Mouse (Mus musculus) lung, postnatal 36 days (tissue): ENCODE results near the gene Baz2a.
"Not testable (repeated sequence)": the region's sequence is repeated elsewhere in the genome, so short reads cannot be mapped to it uniquely, and the experiment has no call there.

Experiments
- DNase-seq: peaks from one replicate; pipeline ENCODE4 v3.0.0; 2022; ENCODE audit warnings: mixed read lengths

The Baz2a gene

DNA sequence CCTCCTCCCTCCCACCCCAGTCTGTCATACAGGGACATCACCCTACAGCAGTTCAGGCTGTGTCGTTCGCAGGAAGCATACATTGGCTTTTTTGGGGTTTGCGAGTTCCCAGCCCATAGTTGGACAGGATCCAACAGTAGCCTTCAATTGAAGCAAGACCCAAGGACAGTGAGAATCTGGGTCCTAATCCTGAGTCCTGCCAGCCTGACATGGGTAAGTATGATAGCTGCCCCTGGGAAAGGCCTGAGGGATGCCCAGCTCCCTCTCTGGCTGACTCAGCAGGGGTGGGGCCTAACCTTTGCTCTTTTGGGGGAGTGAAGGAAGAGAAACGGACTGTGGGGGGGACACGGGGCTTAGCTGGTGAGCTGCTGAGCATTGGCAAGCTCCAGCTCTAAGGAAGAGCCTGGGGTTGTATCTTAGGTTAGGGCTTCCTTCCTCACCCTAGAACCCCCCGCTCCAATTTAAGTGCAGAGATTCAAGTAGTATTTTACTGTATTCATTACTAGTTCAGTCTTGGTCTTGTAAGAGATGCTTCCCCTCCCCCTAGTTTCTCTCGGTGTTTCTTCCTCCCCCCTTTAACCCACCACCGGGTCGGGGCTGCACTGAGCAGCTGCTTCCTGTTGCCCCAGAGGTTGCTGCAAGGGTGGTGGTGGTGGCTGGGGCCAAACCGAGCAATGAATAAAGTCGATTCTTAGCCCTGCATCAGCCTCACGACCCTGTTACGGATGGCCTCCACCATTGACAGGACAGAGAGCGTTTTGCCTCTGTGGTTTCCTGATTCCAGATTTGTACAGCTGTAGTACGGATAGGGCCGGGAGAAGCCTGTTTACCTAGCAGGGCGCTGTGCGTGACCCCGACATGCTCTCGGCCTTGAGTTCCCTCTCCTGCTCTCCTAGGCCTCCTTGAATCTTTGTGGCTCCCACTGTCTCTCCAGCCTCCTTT, at the start of gene Baz2a:
Gene Baz2a (plus strand): TSS at position 14 of the 942 bp plus-strand sequence.
- DNase-seq, result peak; percentile 67

- DNase-seq, result no peak
Observed at GRCm38 (mm10) chr10:128041636-128042035, 49.7 kb upstream of the Baz2a start.

DNA sequence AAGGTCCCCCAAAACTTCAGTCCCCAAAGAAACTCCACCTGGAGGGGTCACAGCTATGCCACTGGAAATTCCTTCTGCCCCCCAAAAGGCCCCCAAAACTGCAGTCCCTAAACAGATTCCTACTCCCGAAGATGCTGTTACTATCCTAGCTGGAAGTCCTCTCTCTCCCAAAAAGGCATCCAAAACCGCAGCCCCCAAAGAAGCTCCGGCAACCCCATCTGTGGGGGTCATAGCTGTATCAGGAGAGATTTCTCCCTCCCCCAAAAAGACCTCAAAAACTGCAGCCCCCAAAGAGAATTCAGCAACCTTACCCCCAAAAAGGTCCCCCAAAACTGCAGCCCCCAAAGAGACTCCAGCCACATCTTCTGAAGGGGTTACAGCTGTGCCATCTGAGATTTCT, 48.9 kb upstream of the Baz2a start:
- DNase-seq, result no peak

GRCm38 (mm10) chr10:128043041-128043835, 48.1 kb upstream of the Baz2a start:
- no peak for DNase-seq

DNA sequence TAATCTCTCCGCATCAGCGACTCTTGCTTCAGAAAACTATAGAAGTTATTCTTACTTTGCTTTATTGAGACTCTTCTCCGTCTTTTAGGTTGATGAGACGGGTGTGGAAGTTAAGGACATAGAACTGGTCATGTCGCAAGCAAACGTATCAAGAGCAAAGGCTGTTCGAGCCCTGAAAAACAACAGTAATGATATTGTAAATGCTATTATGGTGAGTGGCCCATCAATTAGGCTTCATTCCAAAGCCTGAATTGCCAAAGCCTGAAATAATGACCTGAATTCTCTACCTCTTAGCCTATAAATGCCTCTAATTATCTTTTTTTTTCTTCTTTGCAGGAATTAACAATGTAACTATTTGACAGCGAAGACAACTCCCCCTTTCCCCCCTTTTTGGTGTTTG, 43.2 kb upstream of the Baz2a start:
- no peak for DNase-seq

GRCm38 (mm10) chr10:128049741-128050140, 41.6 kb upstream of the Baz2a start:
- no peak for DNase-seq

DNA sequence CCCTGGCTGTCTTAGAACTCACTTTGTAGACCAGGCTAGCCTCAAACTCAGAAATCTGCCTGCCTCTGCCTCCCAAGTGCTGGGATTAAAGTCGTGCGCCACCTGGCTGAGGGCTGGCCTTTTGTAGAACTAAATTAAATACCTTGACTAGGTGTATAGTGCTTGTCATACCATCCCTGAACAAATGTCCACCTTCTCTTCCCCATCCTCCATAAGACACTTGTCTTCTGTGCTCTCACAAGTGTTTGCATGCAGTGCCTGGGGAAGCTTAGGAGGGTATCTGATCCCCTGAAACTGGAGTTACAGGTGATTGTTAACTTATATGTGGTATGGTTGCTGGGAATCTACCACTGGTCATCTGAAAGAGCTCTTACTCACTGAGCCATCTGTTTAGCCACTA, 41.0 kb upstream of the Baz2a start:
- DNase-seq, result no peak

- DNase-seq, result no peak
Observed at GRCm38 (mm10) chr10:128051589-128051988, 39.8 kb upstream of the Baz2a start.

DNA sequence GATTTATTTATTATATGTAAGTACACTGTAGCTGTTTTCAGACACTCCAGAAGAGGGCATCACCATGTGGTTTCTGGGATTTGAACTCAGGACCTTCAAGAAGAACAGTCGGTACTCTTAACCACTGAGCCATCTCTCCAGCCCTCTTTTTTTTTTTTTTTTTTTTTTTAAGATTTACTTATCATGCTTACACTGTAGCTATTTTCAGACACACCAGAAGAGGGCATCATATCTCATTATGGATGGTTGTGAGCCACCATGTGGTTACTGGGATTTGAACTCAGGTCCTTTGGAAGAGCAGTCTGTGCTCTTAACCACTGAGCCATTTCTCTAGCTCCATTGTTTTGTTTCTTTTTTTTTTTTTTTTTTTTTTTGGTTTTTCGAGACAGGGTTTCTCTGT, 39.2 kb upstream of the Baz2a start:
- DNase-seq, result not testable (repeated sequence)

DNA sequence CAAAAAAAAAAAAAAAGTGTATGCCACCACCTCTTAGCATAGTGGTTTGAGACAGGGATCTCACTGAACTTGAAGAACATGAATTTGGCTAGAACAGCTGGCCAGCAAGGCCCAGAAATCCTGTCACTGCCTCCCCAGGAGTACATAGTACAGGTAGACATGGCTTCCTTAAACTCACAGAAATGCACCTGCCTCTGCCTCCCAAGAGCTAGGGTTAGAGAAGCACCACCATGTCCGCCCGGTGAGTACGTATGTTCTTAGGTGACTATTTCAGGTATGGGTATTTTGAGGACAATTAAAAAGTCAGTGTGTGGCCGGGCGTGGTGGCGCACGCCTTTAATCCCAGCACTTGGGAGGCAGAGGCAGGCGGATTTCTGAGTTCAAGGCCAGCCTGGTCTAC, 38.4 kb upstream of the Baz2a start:
- no peak for DNase-seq

GRCm38 (mm10) chr10:128058184-128058583, 33.2 kb upstream of the Baz2a start:
- no peak for DNase-seq

- peak; percentile 97 for DNase-seq
Observed at GRCm38 (mm10) chr10:128058601-128059151, 32.7 kb upstream of the Baz2a start, which contains the start of gene Ptges3. TSS of gene Ptges3 (plus strand) at chr10:128058954.

- peak; percentile 74 for DNase-seq
Observed at GRCm38 (mm10) chr10:128059207-128059981, 32.0 kb upstream of the Baz2a start.

GRCm38 (mm10) chr10:128061109-128061508, 30.3 kb upstream of the Baz2a start:
- DNase-seq, result no peak

DNA sequence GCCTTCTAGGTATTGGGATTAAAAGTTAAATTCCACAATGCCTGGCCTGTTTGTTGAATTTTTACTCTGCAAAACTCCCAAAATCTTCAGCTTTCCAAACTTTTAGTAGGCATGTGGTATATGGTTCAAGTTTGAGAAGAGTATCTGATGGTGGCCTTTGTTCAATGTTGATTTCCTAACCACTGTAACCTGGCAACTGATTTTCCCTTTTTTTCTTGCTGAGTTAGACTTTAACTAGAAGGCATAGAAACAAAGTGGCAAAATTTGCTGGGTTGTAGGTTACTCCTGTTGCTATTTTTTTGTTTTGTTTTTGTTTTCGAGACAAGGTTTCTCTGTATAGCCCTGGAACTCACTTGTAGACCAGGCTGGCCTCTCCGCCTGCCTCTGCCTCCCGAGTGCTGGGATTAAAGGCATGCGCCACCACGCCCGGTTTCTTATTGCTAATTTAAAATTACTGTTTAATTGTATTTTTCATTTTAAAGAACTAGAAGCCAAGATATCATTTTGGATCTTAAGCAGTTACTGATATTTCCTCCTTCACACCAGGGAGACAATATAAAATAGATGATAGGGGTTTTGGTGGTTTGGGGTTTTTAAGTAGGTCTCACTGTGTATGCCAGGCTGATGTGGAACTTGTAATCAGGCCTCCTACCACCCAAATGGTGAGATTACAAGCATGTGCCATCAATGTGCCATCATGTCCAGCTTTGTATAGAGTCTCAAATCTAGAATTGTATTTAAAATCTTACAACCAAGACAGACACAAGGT, 29.0 kb upstream of the Baz2a start:
- DNase-seq, result no peak

GRCm38 (mm10) chr10:128066072-128066471, 25.3 kb upstream of the Baz2a start:
- no peak for DNase-seq

GRCm38 (mm10) chr10:128069201-128069600, 22.2 kb upstream of the Baz2a start:
- peak; percentile 29 for DNase-seq

DNA sequence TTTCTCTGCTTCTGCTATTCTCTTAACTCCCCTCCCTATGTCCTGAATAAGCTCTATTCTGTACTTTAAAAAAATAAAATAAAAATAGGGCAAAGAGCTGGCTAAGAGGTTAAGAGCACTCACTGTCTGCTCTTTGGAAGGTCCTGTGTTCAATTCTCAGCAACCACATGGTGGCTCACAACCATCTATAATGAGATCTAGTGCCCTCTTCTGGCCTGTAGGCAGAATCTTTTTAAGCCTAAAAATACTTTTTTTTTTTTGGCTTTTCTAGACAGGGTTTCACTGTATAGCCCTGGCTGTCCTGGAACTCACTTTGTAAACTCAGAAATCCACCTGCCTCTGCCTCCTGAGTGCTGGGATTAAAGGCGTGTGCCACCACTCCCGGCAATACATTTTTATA, 20.9 kb upstream of the Baz2a start:
- not testable (repeated sequence) for DNase-seq

DNA sequence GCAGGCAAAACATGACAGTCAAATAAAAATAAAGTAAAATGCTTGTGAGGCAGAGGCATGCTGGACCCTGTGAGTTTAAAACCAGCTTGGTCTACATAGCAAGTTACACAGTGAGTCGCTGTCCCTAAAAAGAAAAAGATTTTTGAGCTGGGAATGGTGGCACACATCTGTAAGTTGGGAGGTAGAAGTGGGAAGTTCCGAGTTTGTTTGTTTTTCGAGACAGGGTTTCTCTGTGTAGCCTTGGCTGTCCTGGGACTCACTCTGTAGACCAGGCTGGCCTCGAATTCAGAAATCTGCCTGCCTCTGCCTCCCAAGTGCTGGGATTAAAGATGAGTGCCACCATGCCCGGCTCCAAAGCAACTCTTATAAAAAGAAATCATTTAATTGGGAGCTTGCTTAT, 13.1 kb upstream of the Baz2a start:
- not testable (repeated sequence) for DNase-seq

GRCm38 (mm10) chr10:128080496-128080895, 10.9 kb upstream of the Baz2a start:
- DNase-seq, result peak; percentile 75

- no peak for DNase-seq
Observed at GRCm38 (mm10) chr10:128081807-128082476, 9.4 kb upstream of the Baz2a start.
